Mouse (Mus musculus): ENCODE results near the gene Msh4. TPM values are rescaled to one million over a fixed set of nuclear protein-coding genes. Genes with fewer than 3 reads are reported as not detected.

Msh4 gene
- polyA plus RNA-seq, 1 experiment from 2014 or later, result 0.08 TPM

DNA sequence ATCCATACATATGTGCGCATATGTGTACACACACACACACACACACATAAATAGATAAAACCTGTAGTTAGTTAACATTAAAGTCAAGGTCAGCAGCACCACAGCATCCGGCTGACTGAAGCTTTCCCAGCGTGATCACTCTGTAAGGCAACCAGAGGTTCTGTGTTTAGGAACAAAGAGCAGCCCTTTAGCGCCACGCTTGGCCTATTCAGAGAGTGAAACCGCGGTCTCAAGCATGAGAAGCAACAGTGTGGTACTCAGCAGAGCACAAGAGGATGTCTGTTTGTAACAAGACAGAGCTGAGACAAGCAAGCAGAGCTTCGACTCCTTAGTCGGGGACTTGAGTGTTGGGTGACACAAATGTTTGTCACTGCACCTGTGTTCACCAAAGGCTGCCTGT lies 86.5 kb downstream of the Msh4 start:
- H3K36me3 ChIP-seq, result no peaks in the 10 kb centered on the region
- H3K9ac ChIP-seq, result no peak overlapping the region
- 86% methylated on average over 9 of the region's 9 CpGs for WGBS
- no peak for ATAC-seq (ENCODE audit: insufficient number of reproducible peaks, low FRiP score, low TSS enrichment, low read depth)
- H3K27ac ChIP-seq, result no peak overlapping the region
- no peaks in the 10 kb centered on the region for H3K9me3 ChIP-seq
- no peak overlapping the region for H3K4me2 ChIP-seq
- no peaks in the 10 kb centered on the region; the same call in 1 of the 2 replicates for H3K4me1 ChIP-seq
- H3K27me3 ChIP-seq, result no peaks in the 10 kb centered on the region
- H3K4me3 ChIP-seq, result no peak overlapping the region

DNA sequence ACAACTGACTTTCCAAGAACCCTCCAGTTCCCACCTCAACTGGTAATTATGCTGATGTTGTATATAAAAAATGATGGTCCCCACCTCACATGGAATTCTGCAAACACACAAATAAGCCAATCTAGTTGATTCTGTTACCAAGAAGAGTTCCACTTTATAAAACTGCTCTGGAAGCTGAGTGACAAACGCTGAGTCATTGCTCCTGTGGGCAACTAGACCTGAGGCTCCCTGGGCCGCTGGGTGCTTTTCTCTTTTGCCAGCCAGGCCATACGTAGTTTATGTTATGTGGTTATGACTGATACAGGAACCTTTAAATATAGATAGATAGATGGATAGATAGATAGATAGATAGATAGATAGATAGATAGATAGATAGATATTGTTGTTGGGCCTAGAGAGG lies 87.2 kb downstream of the Msh4 start:
- H3K9ac ChIP-seq, result no peak overlapping the region
- 88% methylated on average over 3 of the region's 3 CpGs for WGBS
- no peaks in the 10 kb centered on the region; the same call in 1 of the 2 replicates for H3K4me1 ChIP-seq
- no peaks in the 10 kb centered on the region for H3K27me3 ChIP-seq
- no peak overlapping the region for H3K4me3 ChIP-seq
- H3K27ac ChIP-seq, result no peak overlapping the region
- H3K36me3 ChIP-seq, result no peaks in the 10 kb centered on the region
- no peak for ATAC-seq (ENCODE audit: insufficient number of reproducible peaks, low FRiP score, low TSS enrichment, low read depth)
- no peaks in the 10 kb centered on the region for H3K9me3 ChIP-seq
- no peak overlapping the region for H3K4me2 ChIP-seq

DNA sequence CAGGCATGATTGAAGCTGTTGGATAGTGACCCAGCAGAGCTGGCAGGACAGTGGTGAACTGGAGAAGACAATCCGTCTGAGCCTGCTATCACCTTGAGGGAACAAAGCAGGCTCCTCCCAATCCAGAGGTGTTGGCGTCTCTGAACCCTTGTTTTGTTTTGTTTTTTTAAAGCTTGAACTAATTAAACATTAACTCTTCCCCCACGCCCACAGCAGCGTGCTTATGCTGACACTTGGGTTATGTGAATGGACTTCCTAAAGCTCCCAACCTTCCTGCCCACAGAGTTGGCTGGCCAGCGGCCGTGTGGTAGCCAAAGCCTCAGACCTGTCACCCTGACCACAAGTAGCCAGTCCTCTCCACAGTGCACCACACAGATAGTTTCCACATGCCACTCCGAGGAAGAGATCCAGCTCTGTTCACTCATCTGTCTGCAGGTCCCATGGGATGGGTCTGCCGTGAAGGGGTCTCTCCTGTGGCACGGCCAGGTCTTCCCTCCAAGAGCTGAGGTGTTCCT lies 88.5 kb downstream of the Msh4 start:
- Histone ChIP-seq H3K27ac (no peak overlapping the region), H3K4me2 (no peak overlapping the region), H3K9me3 (no peaks in the 10 kb centered on the region), H3K9ac (no peak overlapping the region), H3K27me3 (no peaks in the 10 kb centered on the region), H3K4me1 (no peaks in the 10 kb centered on the region), H3K36me3 (no peaks in the 10 kb centered on the region), H3K4me3 (no peak overlapping the region)
- ATAC-seq (ENCODE audit: insufficient number of reproducible peaks, low FRiP score, low TSS enrichment, low read depth), result no peak; the same call in 1 of the 2 replicates
- 74% methylated on average over 9 of the region's 9 CpGs for WGBS

DNA sequence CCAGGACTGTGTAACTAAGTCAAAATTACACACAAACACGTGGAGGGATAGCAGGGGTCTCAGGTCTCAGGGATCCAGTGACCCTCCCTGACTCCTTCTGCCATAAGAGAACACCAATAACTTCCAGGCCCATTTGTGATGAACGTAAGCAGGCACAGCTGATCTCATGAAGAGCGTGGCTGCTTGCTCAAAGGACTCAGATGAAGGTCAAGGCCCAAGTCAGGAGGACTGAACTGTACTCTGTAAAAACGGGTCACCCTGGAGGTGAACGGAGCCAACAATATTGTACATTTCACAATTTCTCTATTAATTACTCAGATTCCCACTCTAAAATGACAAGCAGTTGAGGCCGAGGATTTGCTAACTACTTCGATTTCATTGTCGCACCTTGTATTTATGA lies 91.9 kb downstream of the Msh4 start:
- H3K9me3 ChIP-seq, result no peaks in the 10 kb centered on the region
- 83% methylated on average over 8 of the region's 8 CpGs for WGBS
- no peak overlapping the region for H3K4me2 ChIP-seq
- H3K36me3 ChIP-seq, result no peaks in the 10 kb centered on the region
- no peaks in the 10 kb centered on the region for H3K27me3 ChIP-seq
- no peak overlapping the region for H3K4me3 ChIP-seq
- no peak overlapping the region for H3K27ac ChIP-seq
- H3K9ac ChIP-seq, result no peak overlapping the region
- no peak for ATAC-seq (ENCODE audit: insufficient number of reproducible peaks, low FRiP score, low TSS enrichment, low read depth)
- H3K4me1 ChIP-seq, result 0 out of 2 replicates have a peak, but pooled peaks cover 4% of the 10 kb centered on the region

DNA sequence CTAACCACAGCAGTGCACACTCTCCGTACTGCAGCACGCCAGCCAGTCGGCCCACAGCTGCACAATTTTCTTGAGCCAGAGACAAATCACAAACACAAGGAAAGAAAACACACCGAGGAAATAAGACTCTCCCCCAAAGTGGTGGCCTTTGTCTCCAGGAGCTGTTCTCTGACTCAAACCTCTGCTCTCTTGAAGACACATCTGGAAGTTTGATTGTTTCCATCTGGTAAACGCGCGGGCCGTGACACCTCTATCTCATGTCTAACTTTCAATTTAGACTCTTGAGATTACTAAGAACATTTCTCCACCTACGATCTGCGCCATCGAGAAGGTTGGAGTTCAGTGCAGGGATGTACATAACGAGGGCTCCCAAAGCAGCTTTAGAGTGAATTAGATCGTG lies 97.5 kb downstream of the Msh4 start:
- Histone ChIP-seq H3K4me3 (no peak overlapping the region), H3K4me1 (peaks cover 15% of the 10 kb centered on the region), H3K9me3 (no peaks in the 10 kb centered on the region), H3K9ac (no peak overlapping the region), H3K27ac (no peak overlapping the region), H3K36me3 (no peaks in the 10 kb centered on the region), H3K27me3 (no peaks in the 10 kb centered on the region), H3K4me2 (no peak overlapping the region)
- ATAC-seq (ENCODE audit: insufficient number of reproducible peaks, low FRiP score, low TSS enrichment, low read depth), result no peak
- WGBS, result 48% methylated on average over 13 of the region's 13 CpGs

DNA sequence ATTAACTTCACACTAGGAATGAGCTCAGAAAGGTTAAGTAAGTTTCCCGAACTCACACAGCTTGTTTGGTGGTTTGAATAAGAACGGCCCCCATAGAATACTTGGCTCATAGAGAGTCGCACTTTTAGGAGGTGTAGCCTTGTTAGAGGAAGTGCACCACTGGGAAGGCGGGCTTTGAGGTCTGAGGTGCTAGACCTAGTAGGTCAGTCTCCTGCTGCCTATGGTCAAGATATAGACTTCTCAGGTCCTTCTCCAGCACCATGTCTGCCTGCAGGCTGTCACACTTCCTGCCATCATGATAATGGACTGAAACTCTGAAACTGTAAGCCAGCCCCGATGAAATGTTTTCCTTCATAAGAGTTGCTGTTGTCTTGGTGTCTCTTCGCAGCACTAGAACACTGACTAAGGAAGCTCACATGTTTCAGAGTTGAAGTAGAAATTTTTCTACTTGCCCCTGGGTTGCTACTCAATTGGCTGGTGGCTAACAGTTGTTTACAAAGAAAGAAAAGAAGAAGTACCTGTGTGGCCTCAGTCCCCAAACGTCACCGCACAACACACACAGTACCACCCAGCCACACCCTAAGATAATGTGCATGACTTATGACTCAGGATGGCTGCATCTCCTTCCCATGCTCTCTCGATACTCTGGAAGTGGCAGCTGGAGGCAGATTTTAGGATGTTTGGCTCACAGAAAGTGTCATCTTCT lies 98.3 kb downstream of the Msh4 start:
- Histone ChIP-seq H3K4me2 (no peak overlapping the region), H3K9me3 (no peaks in the 10 kb centered on the region), H3K36me3 (no peaks in the 10 kb centered on the region), H3K27me3 (no peaks in the 10 kb centered on the region), H3K4me3 (no peak overlapping the region), H3K27ac (no peak overlapping the region), H3K9ac (no peak overlapping the region), H3K4me1 (peaks cover 15% of the 10 kb centered on the region)
- ATAC-seq (ENCODE audit: insufficient number of reproducible peaks, low FRiP score, low TSS enrichment, low read depth), result no peak
- 83% methylated on average over 9 of the region's 9 CpGs for WGBS

Other genes starting within 250 kb of the Msh4 start
- gene St6galnac3, start 181.0 kb downstream of the Msh4 start, polyA plus RNA-seq (2015; fragmentation: Nextera tagmentation; extraction: Ambion mirVana), result 33.5 and 35.7 TPM in 2 replicates
- gene Asb17, start 61.9 kb downstream of the Msh4 start, polyA plus RNA-seq (2015; fragmentation: Nextera tagmentation; extraction: Ambion mirVana), result 1.4 and 1.9 TPM in 2 replicates
- 45.9 and 49.6 TPM in 2 replicates for gene Rabggtb, start 6.9 kb upstream of the Msh4 start, polyA plus RNA-seq (2015; fragmentation: Nextera tagmentation; extraction: Ambion mirVana)
- 68.9 and 83.0 TPM in 2 replicates for gene Acadm, start 38.5 kb upstream of the Msh4 start, polyA plus RNA-seq (2015; fragmentation: Nextera tagmentation; extraction: Ambion mirVana)
- gene Slc44a5, start 67.3 kb upstream of the Msh4 start, polyA plus RNA-seq (2015; fragmentation: Nextera tagmentation; extraction: Ambion mirVana), result 0.50 and 0.73 TPM in 2 replicates